Mouse (Mus musculus): ENCODE measurements around the gene Pls1. TPM values are rescaled to one million over a fixed set of nuclear protein-coding genes. Genes with fewer than 3 reads are reported as not detected.

The Pls1 gene
- 0.23 and 0.28 TPM in 2 replicates for total RNA-seq (2023)

DNA sequence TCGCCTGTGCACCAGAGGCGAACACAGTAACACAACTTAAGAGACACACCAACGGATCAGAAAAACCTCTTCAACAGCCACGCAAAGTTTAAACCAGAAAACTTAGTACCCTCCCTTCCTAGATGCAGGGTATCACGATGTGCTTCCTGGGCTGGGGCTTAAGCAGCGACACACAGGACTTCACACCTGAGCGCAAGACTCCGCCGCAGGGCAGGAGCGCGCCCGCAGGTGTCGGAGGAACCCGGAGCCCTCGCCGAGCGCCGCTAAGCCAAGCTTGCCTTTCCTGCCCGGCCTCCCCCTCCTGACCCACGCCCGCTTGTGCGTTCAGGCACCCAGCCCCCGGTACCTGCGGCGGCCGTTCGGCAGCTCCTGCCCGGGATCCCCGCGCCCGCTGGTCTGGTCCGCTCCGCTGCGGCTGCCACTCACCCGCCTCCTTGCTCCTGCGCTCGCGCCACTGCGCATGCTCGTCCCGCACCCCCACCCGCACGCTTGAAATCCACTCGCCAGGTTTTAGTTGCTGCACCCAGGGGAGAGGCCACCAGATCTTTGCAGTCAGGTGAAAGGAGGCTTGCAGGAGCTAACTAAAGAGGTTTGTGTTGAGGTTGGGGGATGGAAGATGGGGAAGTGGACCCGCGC lies at the start of gene Pls1:
Gene Pls1, minus strand, starts transcription at position 487 of the 636 bp plus-strand sequence.

GRCm38 (mm10) chr9:95857414-95858026 lies 12.4 kb upstream of the Pls1 start, which contains the start of gene Atr:
Atr (plus strand) TSS chr9:95857597.

DNA sequence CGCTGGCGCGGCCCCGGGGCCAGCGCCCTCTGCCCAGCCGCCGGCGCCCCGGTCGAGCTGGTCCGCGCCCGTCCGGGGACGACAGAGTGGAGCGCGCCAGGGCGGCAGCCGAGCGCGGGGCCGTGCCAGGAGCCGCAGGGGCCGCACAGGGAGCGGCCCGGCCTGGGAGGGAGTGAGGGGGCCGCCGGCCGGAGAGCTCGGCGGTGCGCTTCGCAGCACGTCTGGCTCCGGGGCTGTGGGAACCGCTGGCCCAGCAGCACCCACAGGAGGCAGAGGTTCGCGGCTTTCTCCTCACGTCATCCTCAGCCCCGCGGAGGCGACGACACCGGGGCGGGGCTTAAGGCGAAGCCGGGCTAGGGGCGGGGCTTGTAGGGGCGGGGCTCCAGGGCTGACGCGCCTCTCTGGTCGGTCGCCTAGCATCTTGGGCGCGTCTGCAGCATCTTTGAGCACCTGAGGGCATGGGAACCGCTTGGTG lies 95.0 kb downstream of the Pls1 start, which contains the start of gene Trpc1:
Gene Trpc1, minus strand, starts transcription at position 339 of the 475 bp plus-strand sequence.

Other genes with a start within 250 kb of the Pls1 start
- gene Pcolce2, start 207.7 kb downstream of the Pls1 start, total RNA-seq (2023): not detected in 2 replicates
- gene Trpc1, start 94.9 kb downstream of the Pls1 start, total RNA-seq (2023): 0.25 and 0.60 TPM in 2 replicates
- gene Atr, start 12.3 kb upstream of the Pls1 start, total RNA-seq (2023): 6.4 and 8.5 TPM in 2 replicates
- gene Xrn1, start 109.4 kb upstream of the Pls1 start, total RNA-seq (2023): 26.2 and 30.4 TPM in 2 replicates

Data from neutrophil, adult 65 days (primary cell).